Mouse (Mus musculus) Muller cell, postnatal 12 days (primary cell): Measurements from ENCODE around the gene Wdfy2.
"Not testable (repeated sequence)": the region's sequence is repeated elsewhere in the genome, so short reads cannot be mapped to it uniquely, and the experiment has no call there.

Experiments
- DNase-seq: peaks from one replicate; pipeline ENCODE4 v3.0.0-alpha.2; 2015; ENCODE audit errors: inconsistent ontology term

Gene Wdfy2

GRCm38 (mm10) chr14:62879497-62879896, 42.0 kb downstream of the Wdfy2 start:
- peak; percentile 88 for DNase-seq

GRCm38 (mm10) chr14:62880084-62880851, 42.8 kb downstream of the Wdfy2 start:
- DNase-seq: peak; percentile 99

DNA sequence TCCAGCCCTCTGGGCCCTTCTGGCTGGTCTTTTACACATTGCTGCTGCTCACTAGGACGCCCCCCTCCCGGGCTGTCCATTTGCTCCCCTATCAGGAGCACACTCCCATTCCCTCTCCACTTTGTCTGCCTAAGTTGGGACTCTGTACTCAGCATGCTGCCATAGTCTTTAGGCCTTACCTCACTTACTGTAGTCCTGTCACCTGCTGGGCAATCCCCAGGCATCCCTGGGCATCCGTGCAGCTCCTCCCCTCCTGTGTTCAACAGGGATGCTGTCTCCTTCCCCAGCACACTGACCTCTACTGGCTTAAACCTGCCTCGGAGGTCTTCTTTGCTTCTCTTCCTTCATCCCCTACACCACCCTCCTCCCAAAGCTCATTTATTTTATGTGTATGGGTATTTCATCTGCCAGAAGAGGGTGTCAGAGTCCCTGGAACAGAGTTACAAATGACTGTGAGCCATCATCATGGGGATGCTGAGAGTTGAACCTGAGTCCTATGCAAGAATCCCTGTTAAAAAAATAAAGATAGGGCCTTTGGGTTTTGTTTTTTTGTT, 44.7 kb downstream of the Wdfy2 start:
- no peak for DNase-seq

GRCm38 (mm10) chr14:62883551-62883950, 46.1 kb downstream of the Wdfy2 start:
- DNase-seq: peak; percentile 38

DNA sequence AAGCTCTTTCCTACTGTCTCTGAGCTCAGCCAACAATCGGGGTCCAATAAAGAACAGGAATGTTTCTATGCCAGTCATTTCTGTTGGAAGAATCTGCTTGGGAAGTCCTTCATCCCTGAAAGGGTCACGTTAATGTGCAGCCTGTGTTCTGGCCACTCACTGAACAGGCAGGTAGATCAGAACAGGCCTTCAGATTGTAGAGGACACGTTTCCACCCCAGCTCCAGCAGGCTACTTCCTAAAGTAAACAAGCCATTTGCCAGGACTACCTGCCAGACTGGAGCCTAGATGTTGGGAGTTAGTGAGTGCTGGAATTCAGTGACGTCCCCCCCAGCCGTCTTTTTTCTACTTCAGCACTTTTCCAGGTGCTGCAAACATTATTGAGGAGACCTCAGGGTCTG, 46.7 kb downstream of the Wdfy2 start:
- no peak for DNase-seq

GRCm38 (mm10) chr14:62884639-62885038, 47.2 kb downstream of the Wdfy2 start:
- DNase-seq: no peak

DNA sequence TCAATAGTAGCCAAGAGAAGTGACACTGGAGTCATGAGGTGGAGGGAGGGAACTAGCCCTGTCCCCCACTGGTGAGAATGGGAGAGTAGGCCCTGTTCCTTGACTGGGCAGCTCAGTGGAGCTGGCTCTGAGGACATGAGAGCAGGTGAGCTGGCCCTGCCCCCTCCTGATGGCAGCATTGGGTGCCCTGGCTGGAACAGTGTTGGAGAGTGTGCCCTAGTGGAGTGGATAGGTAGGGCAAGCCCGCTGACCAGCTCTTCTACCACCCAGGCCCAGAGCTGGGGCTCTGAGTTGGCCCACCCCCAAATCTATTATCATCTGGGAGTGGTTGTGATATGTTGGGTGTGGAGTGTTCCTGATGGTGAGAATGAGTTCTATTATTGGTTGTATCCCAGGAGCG, 47.7 kb downstream of the Wdfy2 start:
- DNase-seq: no peak

DNA sequence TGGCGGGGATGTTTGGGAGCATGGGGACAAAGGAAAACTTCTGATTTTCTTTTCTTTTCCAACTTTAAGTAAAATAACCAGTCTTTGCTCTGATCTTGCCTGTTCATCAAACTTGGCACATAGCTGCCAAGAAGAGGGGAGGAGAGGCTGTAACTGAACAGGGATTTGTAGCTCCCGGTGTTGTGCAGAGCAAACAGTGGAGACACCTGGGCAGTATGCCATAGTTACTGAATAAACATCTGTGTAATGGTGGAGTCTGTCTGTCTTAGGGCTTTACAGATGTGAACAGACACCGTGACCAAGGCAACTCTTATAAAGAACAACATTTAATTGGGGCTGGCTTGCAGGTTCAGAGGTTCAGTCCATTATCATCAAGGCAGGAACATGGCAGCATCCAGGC, 53.9 kb downstream of the Wdfy2 start:
- no peak for DNase-seq

DNA sequence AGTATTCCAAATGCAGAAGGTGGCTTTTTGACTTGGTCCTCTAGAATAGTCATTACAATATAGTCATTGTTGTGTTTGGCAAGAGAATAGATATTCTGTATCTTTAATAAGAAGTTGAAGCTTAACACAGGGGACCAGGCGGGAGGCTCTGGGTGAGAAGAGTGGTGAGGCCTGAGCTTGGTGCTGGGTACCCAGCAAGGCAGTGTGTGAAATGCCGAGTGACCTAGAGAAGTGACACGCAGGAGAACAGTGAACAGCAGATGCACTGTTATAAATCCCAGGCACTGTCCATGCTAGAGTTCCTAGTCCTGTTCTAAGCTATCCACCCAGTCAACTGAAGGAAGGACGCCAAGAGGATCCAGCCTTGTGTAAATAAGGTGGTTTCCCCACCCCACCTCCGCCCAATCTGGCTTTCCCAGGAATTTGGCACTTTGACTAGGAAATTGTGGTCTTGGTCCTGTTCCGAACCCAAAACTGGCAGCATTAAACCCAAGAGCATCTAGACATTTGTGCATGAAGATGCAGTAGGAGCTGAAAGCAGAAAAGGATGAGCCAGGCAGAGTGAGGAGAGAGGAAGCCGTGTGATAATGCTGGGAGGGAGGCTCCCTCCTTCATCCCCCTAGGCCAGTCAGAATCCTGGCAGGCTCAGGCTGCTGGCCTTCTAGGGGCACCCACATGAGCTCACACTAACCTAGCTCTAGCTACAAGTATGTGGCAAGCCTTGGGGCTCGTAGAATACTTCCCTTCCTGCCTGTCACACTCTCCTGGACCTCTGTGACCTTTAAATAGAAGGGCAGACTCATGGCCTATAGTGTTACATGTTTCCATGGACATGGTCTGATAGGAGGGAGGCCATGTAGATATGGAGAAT, 55.5 kb downstream of the Wdfy2 start:
- DNase-seq: peak; percentile 59

DNA sequence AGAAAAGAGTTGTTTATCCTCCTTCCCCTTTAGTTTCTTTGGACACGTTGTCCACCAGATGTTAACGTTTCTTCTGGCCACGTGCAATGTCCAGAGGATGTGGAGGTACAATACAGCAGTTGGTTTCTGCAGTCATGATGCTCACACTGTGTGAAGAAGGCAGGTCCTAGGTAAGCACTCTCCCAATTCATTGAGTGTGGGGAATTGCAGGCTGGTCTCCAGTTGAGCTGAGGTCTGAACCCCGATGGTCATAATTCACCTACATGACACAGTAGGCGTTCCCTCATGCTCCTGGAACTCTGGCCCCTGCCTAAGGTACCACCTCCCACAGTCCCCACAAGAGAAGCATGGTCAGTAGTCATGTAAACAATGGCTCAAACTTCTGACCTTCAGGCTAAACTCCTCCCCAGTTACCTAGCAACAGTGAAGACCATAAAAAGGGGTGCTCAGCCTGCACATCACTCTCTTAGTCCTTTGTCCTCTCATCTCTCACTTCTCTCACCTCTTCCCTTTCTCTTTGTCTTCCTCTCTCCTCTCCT, 56.2 kb downstream of the Wdfy2 start:
- DNase-seq: not testable (repeated sequence)

DNA sequence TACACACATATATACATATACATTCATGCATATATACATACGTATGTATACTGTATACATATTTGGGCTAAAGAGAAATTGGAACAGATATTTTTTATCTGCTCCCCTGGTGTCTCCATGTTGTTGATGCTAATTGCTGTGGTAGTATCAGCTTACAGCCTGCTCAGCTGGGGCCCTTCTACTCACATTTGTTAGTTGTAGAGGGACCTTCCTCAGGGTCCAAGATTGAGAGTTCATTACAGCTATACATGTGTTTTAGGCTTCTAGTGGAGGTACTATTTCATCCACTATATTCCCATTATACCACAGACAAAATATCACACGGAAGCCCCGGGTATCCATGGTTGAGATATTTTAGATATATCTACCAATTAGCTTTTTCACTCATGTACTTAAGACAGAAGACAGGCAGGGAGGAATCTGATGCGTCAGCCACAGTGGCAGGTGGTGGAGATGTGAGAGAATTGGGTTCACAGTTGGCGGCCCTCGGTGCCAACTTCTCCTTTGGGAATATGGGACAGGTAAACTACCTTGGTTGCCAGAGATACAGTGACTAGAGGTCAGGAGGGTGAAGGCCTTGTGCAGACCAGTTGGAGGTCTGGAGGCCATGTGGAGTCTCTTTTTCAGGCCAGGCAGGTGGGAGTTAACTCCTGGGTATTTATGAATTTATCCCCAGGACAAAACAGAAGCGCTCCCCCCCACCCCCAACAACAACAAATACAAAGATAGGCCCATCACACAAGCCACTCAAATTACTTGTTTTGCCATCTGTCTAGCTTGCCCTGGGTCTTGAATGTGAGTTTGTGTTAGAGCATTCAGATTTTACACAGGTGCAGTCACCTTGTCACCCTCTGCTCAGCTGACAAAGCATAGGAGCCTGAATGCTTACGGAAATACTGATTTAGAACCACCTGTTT, 57.7 kb downstream of the Wdfy2 start:
- DNase-seq: no peak

GRCm38 (mm10) chr14:62898061-62898460, 60.6 kb downstream of the Wdfy2 start:
- DNase-seq: no peak

- DNase-seq: no peak
Measured at GRCm38 (mm10) chr14:62907888-62908287, 70.4 kb downstream of the Wdfy2 start.

GRCm38 (mm10) chr14:62908550-62908949, 71.1 kb downstream of the Wdfy2 start:
- no peak for DNase-seq

DNA sequence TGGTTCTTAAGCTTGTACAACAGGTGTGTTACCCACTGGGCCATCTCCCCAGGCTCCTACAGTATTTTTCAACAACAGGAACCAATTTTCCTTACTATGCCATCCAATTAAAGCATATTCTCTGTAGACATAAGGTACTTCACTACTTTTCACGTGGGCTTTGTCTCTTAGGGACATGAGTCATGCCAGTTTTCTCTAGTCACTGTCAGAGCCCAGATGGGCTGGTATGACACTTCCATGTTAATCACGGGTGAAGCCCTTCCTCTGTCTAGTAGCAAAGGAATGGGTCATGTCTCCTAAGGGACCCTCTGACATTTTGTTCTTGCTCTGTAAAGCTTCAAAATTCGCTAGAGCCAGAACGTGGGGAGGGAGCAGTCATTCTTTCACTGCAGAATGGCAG, 73.4 kb downstream of the Wdfy2 start:
- DNase-seq: no peak

DNA sequence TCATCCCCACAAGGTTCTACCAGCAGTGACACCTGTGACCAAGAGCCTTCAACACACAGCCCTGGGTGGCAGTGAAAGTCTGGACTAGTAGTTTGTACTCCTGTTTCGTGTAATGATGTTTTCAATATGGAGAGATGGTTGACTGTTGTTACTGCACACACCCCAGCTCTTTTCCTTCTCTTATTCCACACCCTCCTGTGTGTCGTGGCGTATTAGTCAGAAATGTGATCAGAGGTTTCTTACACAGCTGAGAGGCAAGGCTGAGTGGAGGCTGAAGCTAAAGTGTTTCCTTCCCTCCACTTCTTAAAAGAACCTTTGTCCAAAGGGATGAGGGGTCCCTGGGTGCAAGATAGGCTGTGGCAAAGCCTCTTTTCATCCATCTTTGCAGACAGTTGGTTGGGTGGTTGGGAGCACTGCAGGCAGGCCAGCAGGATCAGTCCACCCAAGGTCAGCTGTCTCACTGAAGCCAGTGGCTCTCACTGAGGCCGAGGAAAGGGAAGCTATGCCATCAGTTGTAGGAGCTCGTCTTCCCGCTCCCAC, 77.7 kb downstream of the Wdfy2 start:
- DNase-seq: no peak

- DNase-seq: no peak
Measured at GRCm38 (mm10) chr14:62916488-62917034, 79.1 kb downstream of the Wdfy2 start.

- DNase-seq: no peak
Measured at GRCm38 (mm10) chr14:62921401-62921800, 83.9 kb downstream of the Wdfy2 start.

DNA sequence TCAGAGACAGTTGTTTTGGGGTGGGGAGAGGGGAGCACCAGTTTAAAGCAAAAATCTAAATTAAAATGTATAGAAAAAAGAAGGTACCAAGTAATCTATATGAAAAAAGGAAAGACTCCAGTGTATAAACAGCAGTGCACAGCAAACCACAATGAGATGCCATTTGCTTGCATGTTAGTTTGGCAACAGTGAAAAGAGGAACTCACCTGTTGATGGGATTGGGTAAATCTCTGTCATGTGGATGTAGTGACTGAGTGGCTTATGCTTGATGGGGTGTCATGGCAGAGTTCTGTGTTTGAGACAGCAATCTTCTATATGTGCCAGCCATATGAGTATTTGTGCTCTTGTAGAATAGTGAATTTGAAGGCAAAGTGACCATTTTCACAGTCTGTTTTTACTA, 85.2 kb downstream of the Wdfy2 start:
- no peak for DNase-seq

DNA sequence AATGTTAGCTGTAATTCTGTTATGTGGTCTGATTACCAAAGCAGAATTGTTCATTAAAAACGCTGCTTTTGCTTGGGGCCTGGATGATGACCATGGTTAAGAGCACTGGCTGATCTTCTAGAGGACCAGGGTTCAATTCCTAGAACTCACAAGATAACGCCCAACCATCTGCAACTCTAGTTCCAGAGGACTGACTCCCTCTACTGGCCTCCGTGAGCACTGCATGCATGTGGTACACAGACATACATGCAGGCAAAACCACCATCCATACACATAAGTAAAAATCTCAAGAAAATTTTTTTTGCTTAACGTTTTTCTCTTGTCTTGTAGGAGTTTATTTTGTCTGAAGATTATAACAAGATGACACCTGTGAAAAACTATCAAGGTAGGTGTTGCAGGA, 87.3 kb downstream of the Wdfy2 start:
- no peak for DNase-seq

- DNase-seq: no peak
Measured at GRCm38 (mm10) chr14:62928101-62928541, 90.6 kb downstream of the Wdfy2 start.
